ENCODE assay signal across 8 mouse cellular contexts in the genomic region with DNA sequence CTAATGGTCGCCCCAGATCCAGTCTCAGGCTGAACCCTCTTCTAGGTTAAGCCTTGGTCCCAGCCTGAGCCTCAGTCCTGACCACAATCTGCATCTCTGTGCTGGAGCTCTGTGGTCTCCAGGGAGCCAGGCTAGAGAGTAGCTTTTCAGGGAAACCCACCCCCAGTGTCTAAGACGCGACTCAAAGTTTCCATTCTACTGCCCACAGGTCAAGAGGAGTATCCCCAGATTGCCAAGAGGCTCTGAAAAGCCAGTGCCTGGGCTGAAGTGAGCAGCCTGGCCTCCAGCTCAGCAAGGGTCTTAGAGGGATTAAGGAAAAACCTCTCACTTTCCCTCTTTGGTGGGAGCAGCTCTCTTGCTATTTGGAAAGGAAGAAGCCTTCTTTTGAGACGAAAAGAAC. TPM values are rescaled to one million over a fixed set of nuclear protein-coding genes. Genes with fewer than 3 reads are reported as not detected.
DNase-seq lines count a peak whose midpoint lies in the region; ATAC-seq and TF ChIP-seq lines count a peak whose summit lies in the region.

No protein-coding gene starts in this region.

- no peak for DNase-seq in lung, adult 2 months
- no peak for DNase-seq in lung, postnatal 25 days (ENCODE audit: low spot score)
- DNase-seq in cerebellum, postnatal 4 days (ENCODE audit: low spot score in 2 of 2), result no peak
- no peak for DNase-seq in spleen, adult 18-20 months
- no peak for DNase-seq in Muller cell, postnatal 12 days (ENCODE audit: inconsistent ontology term)

- TF ChIP-seq CTCF in lung, adult 2 months (IDR thresholded peaks at IDR 0.05; ENCODE audit: insufficient read depth, low read length), result no peak
- TF ChIP-seq CTCF in embryonic fibroblast, embryonic 13.5 days (IDR thresholded peaks at IDR 0.05; ENCODE audit: borderline replicate concordance, insufficient read depth, low read length), result no peak
- TF ChIP-seq CTCF in small intestine, adult 2 months (IDR thresholded peaks at IDR 0.05; ENCODE audit: extremely low read depth, insufficient read length, insufficient replicate concordance, low read depth, low read length), result no peak

- H3K27ac ChIP-seq in embryonic fibroblast, embryonic 13.5 days (ENCODE audit: insufficient read depth, low read length), result peak overlapping the region; percentile 64
- H3K27ac ChIP-seq in limb, embryonic 12.5 days, result no peak overlapping the region
- H3K27ac ChIP-seq in small intestine, adult 2 months (ENCODE audit: insufficient read depth, low read depth, low read length), result no peak overlapping the region

- no peaks in the 10 kb centered on the region for H3K9me3 ChIP-seq in limb, embryonic 12.5 days

- TF ChIP-seq POLR2A in lung, adult 2 months (IDR thresholded peaks at IDR 0.05; ENCODE audit: borderline replicate concordance, extremely low read depth, low read depth, low read length), result no peak
- no peak for TF ChIP-seq POLR2A in embryonic fibroblast, embryonic 13.5 days (IDR thresholded peaks at IDR 0.05; ENCODE audit: low read depth, low read length)
- TF ChIP-seq POLR2A in small intestine, adult 2 months (IDR thresholded peaks at IDR 0.05; ENCODE audit: low read depth, low read length), result no peak

- ATAC-seq in limb, embryonic 12.5 days (ENCODE audit: insufficient number of reproducible peaks, insufficient read depth, low FRiP score, low TSS enrichment, low read depth), result 0 out of 2 replicates have a peak, but pooled peaks have one; percentile 9

- H3K4me1 ChIP-seq in lung, adult 2 months (ENCODE audit: control insufficient read depth, insufficient read depth, low read length), result peaks cover 2% of the 10 kb centered on the region; the same call in 1 of the 2 replicates
- H3K4me1 ChIP-seq in embryonic fibroblast, embryonic 13.5 days (ENCODE audit: control insufficient read depth, insufficient read depth, low read length), result peaks cover 2% of the 10 kb centered on the region; the same call in 1 of the 2 replicates
- no peaks in the 10 kb centered on the region for H3K4me1 ChIP-seq in limb, embryonic 12.5 days (replicated peaks)
- H3K4me1 ChIP-seq in small intestine, adult 2 months (ENCODE audit: control insufficient read depth, insufficient read depth, insufficient read length, low read length), result peaks cover 13% of the 10 kb centered on the region; the same call in 1 of the 2 replicates

- H3K4me2 ChIP-seq in limb, embryonic 12.5 days, result peak overlapping the region; percentile 60

- peak overlapping the region; percentile 41 for H3K4me3 ChIP-seq in lung, adult 2 months (replicated peaks; ENCODE audit: extremely low read depth, low read depth, low read length)
- H3K4me3 ChIP-seq in embryonic fibroblast, embryonic 13.5 days (ENCODE audit: insufficient read depth, low read length), result peak overlapping the region; percentile 27
- peak overlapping the region; percentile 38 for H3K4me3 ChIP-seq in limb, embryonic 12.5 days (replicated peaks)
- peak overlapping the region; percentile 58 for H3K4me3 ChIP-seq in small intestine, adult 2 months (ENCODE audit: low read depth, low read length)

- H3K27me3 ChIP-seq in limb, embryonic 12.5 days, result no peaks in the 10 kb centered on the region
- H3K27me3 ChIP-seq in small intestine, adult 2 months (ENCODE audit: control insufficient read depth, insufficient read depth, low read length), result no peaks in the 10 kb centered on the region

- H3K9ac ChIP-seq in limb, embryonic 12.5 days (replicated peaks), result peak overlapping the region; percentile 45

- H3K36me3 ChIP-seq in limb, embryonic 12.5 days, result no peaks in the 10 kb centered on the region
- H3K36me3 ChIP-seq in small intestine, adult 2 months (ENCODE audit: control insufficient read depth, insufficient read depth, low read length), result no peaks in the 10 kb centered on the region

- WGBS in lung, adult 2 months, result 53% methylated on average over 4 of the region's 4 CpGs
- 26% methylated on average over 4 of the region's 4 CpGs for WGBS in limb, embryonic 12.5 days
- WGBS in small intestine, adult 2 months, result 53% methylated on average over 4 of the region's 4 CpGs

RNA-seq across cellular contexts. Expression of a gene that starts 0.6 kb away (rescaled TPM):
- polyA plus RNA-seq in lung, adult 2 months (2012; rRNA removed), result 15.9 and 16.8 TPM in 2 replicates
- polyA plus RNA-seq in embryonic fibroblast, embryonic 13.5 days (2011; ENCODE audit: insufficient read length, low read depth, missing spikeins), result 27.1 and 30.6 TPM in 2 replicates
- polyA plus RNA-seq in limb, embryonic 12.5 days (2016; fragmentation: Nextera tagmentation; extraction: Ambion mirVana), result 2.6 and 2.7 TPM in 2 replicates
- polyA plus RNA-seq in small intestine, adult 2 months (2012; rRNA removed), result 12.3 and 36.8 TPM in 2 replicates

RNA-seq across cellular contexts. Expression of a gene that starts 51.1 kb away (rescaled TPM):
- polyA plus RNA-seq in lung, adult 2 months (2012; rRNA removed), result 4.3 and 10.6 TPM in 2 replicates
- 32.0 and 33.7 TPM in 2 replicates for polyA plus RNA-seq in embryonic fibroblast, embryonic 13.5 days (2011; ENCODE audit: insufficient read length, low read depth, missing spikeins)
- polyA plus RNA-seq in limb, embryonic 12.5 days (2016; fragmentation: Nextera tagmentation; extraction: Ambion mirVana), result 80.1 and 80.3 TPM in 2 replicates
- 6.5 and 11.5 TPM in 2 replicates for polyA plus RNA-seq in small intestine, adult 2 months (2012; rRNA removed)

RNA-seq across cellular contexts. Expression of a gene that starts 56.8 kb away (rescaled TPM):
- 0.61 and 0.83 TPM in 2 replicates for polyA plus RNA-seq in lung, adult 2 months (2012; rRNA removed)
- polyA plus RNA-seq in embryonic fibroblast, embryonic 13.5 days (2011; ENCODE audit: insufficient read length, low read depth, missing spikeins), result 1.1 TPM in 1 of 2 replicates, not detected in the other
- polyA plus RNA-seq in limb, embryonic 12.5 days (2016; fragmentation: Nextera tagmentation; extraction: Ambion mirVana), result 7.0 and 7.2 TPM in 2 replicates
- 0.72 TPM in 1 of 2 replicates, not detected in the other for polyA plus RNA-seq in small intestine, adult 2 months (2012; rRNA removed)
